Mouse (Mus musculus): ENCODE measurements around the gene Zfp62. TPM values are rescaled to one million over a fixed set of nuclear protein-coding genes. Genes with fewer than 3 reads are reported as not detected.

Zfp62 gene
- polyA plus RNA-seq, 1 experiment = 5.6 TPM

GRCm38 (mm10) chr11:49183172-49183571 lies 19.9 kb upstream of the Zfp62 start:
- Histone ChIP-seq H3K79me2 (ENCODE audit: control insufficient read depth, insufficient read depth) (no peaks in the 10 kb centered on the region), H3K27me3 (ENCODE audit: control insufficient read depth, insufficient read depth, insufficient read length) (peaks cover 25% of the 10 kb centered on the region), H3K36me3 (ENCODE audit: control insufficient read depth, insufficient read depth) (no peaks in the 10 kb centered on the region), H3K4me3 (no peak overlapping the region), H3ac (ENCODE audit: control insufficient read depth, insufficient read length) (no peak overlapping the region), H3K4me2 (ENCODE audit: low read depth) (no peak overlapping the region)
- TF ChIP-seq SRF (IDR thresholded peaks at IDR 0.05; ENCODE audit: control insufficient read depth, insufficient read length, low read depth) (no peak), TCF3 (IDR thresholded peaks at IDR 0.05; ENCODE audit: insufficient read length, low read depth) (no peak), MYOG (IDR thresholded peaks at IDR 0.05; ENCODE audit: control insufficient read depth in 1 of 3, insufficient read depth in 1 of 3, insufficient read length in 2 of 3, low read depth in 2 of 3) (no peak), TCF12 (IDR thresholded peaks at IDR 0.05; ENCODE audit: insufficient read depth, poor library complexity, severe bottlenecking) (no peak), E2F4 (IDR thresholded peaks at IDR 0.05; ENCODE audit: insufficient read depth) (no peak), CEBPB (IDR thresholded peaks at IDR 0.05; ENCODE audit: insufficient read depth, poor library complexity, severe bottlenecking) (no peak), MAX (IDR thresholded peaks at IDR 0.05; ENCODE audit: low read depth) (no peak), REST (IDR thresholded peaks at IDR 0.05; ENCODE audit: insufficient read depth, insufficient read length) (no peak)

DNA sequence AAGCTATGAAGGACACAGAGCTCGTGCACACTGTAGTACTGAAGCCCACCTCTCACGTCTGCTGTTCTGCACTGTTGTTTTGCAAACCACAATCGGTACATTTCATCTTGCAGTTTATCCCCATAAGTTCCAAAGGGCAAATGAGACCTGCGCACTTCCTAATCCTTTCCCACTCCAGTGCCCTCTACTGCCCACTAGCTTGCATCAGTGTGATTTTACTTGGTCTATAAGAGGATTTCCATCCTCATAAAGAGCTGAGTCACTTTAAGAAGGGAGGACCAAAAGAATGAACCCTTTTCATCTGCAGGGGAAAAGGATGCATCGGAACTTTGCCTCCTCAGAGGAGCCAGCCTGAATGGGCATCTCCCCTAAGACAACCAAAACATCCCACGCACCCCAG lies 16.6 kb upstream of the Zfp62 start:
- no peak overlapping the region for H3K4me2 ChIP-seq (ENCODE audit: low read depth)
- H3K4me3 ChIP-seq = no peak overlapping the region
- H3K36me3 ChIP-seq (ENCODE audit: control insufficient read depth, insufficient read depth) = no peaks in the 10 kb centered on the region
- no peaks in the 10 kb centered on the region for H3K79me2 ChIP-seq (ENCODE audit: control insufficient read depth, insufficient read depth)
- H3K27me3 ChIP-seq (ENCODE audit: control insufficient read depth, insufficient read depth, insufficient read length) = peaks cover 16% of the 10 kb centered on the region
- TF ChIP-seq E2F4 (IDR thresholded peaks at IDR 0.05; ENCODE audit: insufficient read depth) = no peak
- no peak for TF ChIP-seq MYOD1 (IDR thresholded peaks at IDR 0.05; ENCODE audit: control insufficient read depth in 1 of 3, insufficient read length in 2 of 3, low read depth in 2 of 3)
- no peak for TF ChIP-seq TCF12 (IDR thresholded peaks at IDR 0.05; ENCODE audit: insufficient read depth, poor library complexity, severe bottlenecking)
- TF ChIP-seq MAX (IDR thresholded peaks at IDR 0.05; ENCODE audit: low read depth) = no peak
- TF ChIP-seq CEBPB (IDR thresholded peaks at IDR 0.05; ENCODE audit: insufficient read depth, poor library complexity, severe bottlenecking) = no peak
- TF ChIP-seq SRF (IDR thresholded peaks at IDR 0.05; ENCODE audit: control insufficient read depth, insufficient read length, low read depth) = no peak
- no peak for TF ChIP-seq USF1 (IDR thresholded peaks at IDR 0.05; ENCODE audit: low read depth)
- no peak for TF ChIP-seq MYOG (IDR thresholded peaks at IDR 0.05; ENCODE audit: control insufficient read depth in 1 of 3, insufficient read depth in 1 of 3, insufficient read length in 2 of 3, low read depth in 2 of 3)
- TF ChIP-seq REST (IDR thresholded peaks at IDR 0.05; ENCODE audit: insufficient read depth, insufficient read length) = no peak
- no peak for TF ChIP-seq POLR2AphosphoS2 (IDR thresholded peaks at IDR 0.05; ENCODE audit: insufficient read length, low read depth)
- TF ChIP-seq POLR2A (IDR thresholded peaks at IDR 0.05; ENCODE audit: insufficient read length, low read depth) = no peak
- no peak for TF ChIP-seq TCF3 (IDR thresholded peaks at IDR 0.05; ENCODE audit: insufficient read length, low read depth)
- no peak overlapping the region for H3ac ChIP-seq (ENCODE audit: control insufficient read depth, insufficient read length)

- Histone ChIP-seq H3K36me3 (ENCODE audit: control insufficient read depth, insufficient read depth) (no peaks in the 10 kb centered on the region), H3K4me2 (ENCODE audit: low read depth) (no peak within 1 kb of the TSS), H3K27me3 (ENCODE audit: control insufficient read depth, insufficient read depth, insufficient read length) (peaks cover 15% of the 10 kb centered on the region), H3ac (ENCODE audit: control insufficient read depth, insufficient read length) (no peak within 1 kb of the TSS), H3K79me2 (ENCODE audit: control insufficient read depth, insufficient read depth) (no peaks in the 10 kb centered on the region), H3K4me3 (no peak within 1 kb of the TSS)
- TF ChIP-seq E2F4 (IDR thresholded peaks at IDR 0.05; ENCODE audit: insufficient read depth) (no peak), MAX (IDR thresholded peaks at IDR 0.05; ENCODE audit: low read depth) (no peak), MYOG (IDR thresholded peaks at IDR 0.05; ENCODE audit: control insufficient read depth in 1 of 3, insufficient read depth in 1 of 3, insufficient read length in 2 of 3, low read depth in 2 of 3) (no peak), TCF12 (IDR thresholded peaks at IDR 0.05; ENCODE audit: insufficient read depth, poor library complexity, severe bottlenecking) (no peak), MYOD1 (IDR thresholded peaks at IDR 0.05; ENCODE audit: control insufficient read depth in 1 of 3, insufficient read length in 2 of 3, low read depth in 2 of 3) (no peak), TCF3 (IDR thresholded peaks at IDR 0.05; ENCODE audit: insufficient read length, low read depth) (no peak), REST (IDR thresholded peaks at IDR 0.05; ENCODE audit: insufficient read depth, insufficient read length) (no peak)
Measured at GRCm38 (mm10) chr11:49186955-49187488, 16.1 kb upstream of the Zfp62 start, which contains the start of gene Btnl9. Btnl9 (minus strand) TSS chr11:49187159.

- Histone ChIP-seq H3K4me3 (no peak overlapping the region), H3K36me3 (ENCODE audit: control insufficient read depth, insufficient read depth) (no peaks in the 10 kb centered on the region), H3K4me2 (ENCODE audit: low read depth) (no peak overlapping the region), H3K27me3 (ENCODE audit: control insufficient read depth, insufficient read depth, insufficient read length) (peaks cover 15% of the 10 kb centered on the region), H3K79me2 (ENCODE audit: control insufficient read depth, insufficient read depth) (no peaks in the 10 kb centered on the region), H3ac (ENCODE audit: control insufficient read depth, insufficient read length) (no peak overlapping the region)
- no peak for TF ChIP-seq TCF12 (IDR thresholded peaks at IDR 0.05; ENCODE audit: insufficient read depth, poor library complexity, severe bottlenecking)
- no peak for TF ChIP-seq REST (IDR thresholded peaks at IDR 0.05; ENCODE audit: insufficient read depth, insufficient read length)
- no peak for TF ChIP-seq MYOD1 (IDR thresholded peaks at IDR 0.05; ENCODE audit: control insufficient read depth in 1 of 3, insufficient read length in 2 of 3, low read depth in 2 of 3)
- TF ChIP-seq SRF (IDR thresholded peaks at IDR 0.05; ENCODE audit: control insufficient read depth, insufficient read length, low read depth) = no peak
- TF ChIP-seq MAX (IDR thresholded peaks at IDR 0.05; ENCODE audit: low read depth) = no peak
Measured at GRCm38 (mm10) chr11:49187701-49188100, 15.4 kb upstream of the Zfp62 start.

- H3K79me2 ChIP-seq (ENCODE audit: control insufficient read depth, insufficient read depth) = no peaks in the 10 kb centered on the region
- H3ac ChIP-seq (ENCODE audit: control insufficient read depth, insufficient read length) = no peak overlapping the region
- H3K27me3 ChIP-seq (ENCODE audit: control insufficient read depth, insufficient read depth, insufficient read length) = peaks cover 15% of the 10 kb centered on the region
- no peak overlapping the region for H3K4me2 ChIP-seq (ENCODE audit: low read depth)
- H3K4me3 ChIP-seq = no peak overlapping the region
- TF ChIP-seq TCF12 (IDR thresholded peaks at IDR 0.05; ENCODE audit: insufficient read depth, poor library complexity, severe bottlenecking) (no peak), POLR2AphosphoS2 (IDR thresholded peaks at IDR 0.05; ENCODE audit: insufficient read length, low read depth) (no peak), MYOG (IDR thresholded peaks at IDR 0.05; ENCODE audit: control insufficient read depth in 1 of 3, insufficient read depth in 1 of 3, insufficient read length in 2 of 3, low read depth in 2 of 3) (no peak), REST (IDR thresholded peaks at IDR 0.05; ENCODE audit: insufficient read depth, insufficient read length) (no peak), TCF3 (IDR thresholded peaks at IDR 0.05; ENCODE audit: insufficient read length, low read depth) (no peak), MAX (IDR thresholded peaks at IDR 0.05; ENCODE audit: low read depth) (no peak)
- no peaks in the 10 kb centered on the region for H3K36me3 ChIP-seq (ENCODE audit: control insufficient read depth, insufficient read depth)
Measured at GRCm38 (mm10) chr11:49189737-49190136, 13.4 kb upstream of the Zfp62 start.

All from myocyte (in vitro differentiated cells).